Mouse (Mus musculus) Muller cell, postnatal 12 days (primary cell): ENCODE measurements around the gene Sepsecs.
A peak's percentile ranks its signal among the peaks of the same experiment; 100 is the strongest.

Source experiments
- DNase-seq: peaks from one replicate; pipeline ENCODE4 v3.0.0-alpha.2; 2015; ENCODE audit errors: inconsistent ontology term

The Sepsecs gene

DNA sequence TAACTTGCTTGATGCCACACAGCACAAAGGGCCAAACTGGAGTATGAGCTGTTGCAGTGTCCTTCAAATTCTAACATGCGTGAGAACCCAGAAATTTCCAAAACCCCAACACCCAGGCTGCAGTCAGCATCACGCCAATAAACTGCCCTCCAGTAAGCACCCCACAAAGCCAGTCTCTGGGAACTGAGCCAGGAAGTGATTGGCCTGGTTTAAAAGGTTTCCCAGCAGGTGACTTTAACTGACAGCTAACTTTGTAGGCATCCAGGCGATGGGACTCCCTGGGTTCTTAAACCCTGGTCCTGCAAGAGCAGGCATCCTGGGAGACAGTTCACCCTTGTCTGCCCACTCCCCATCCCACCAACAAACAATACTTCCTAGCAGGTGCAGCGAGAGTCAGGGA is 59.2 kb downstream of the Sepsecs start:
- DNase-seq: peak; percentile 57

DNA sequence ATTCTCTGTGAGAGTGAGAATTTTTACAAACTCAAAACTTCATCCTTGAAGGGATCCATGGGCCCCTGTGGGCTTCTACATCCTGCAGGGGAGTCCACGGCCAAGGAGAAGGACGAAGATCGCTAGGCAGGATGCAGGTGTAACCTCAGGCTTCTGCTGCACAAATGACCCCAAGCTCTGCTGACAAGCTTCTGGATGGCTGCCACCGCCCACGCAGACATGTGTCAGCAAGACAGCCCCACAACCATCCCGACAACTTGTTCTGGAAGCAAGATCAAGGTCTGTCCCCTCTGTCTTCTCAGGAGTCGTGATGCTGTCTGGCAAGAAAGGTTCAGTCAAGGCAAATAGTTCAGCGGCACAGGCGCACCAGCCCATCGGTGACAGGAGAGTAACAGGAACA is 59.8 kb downstream of the Sepsecs start:
- DNase-seq: peak; percentile 49

DNA sequence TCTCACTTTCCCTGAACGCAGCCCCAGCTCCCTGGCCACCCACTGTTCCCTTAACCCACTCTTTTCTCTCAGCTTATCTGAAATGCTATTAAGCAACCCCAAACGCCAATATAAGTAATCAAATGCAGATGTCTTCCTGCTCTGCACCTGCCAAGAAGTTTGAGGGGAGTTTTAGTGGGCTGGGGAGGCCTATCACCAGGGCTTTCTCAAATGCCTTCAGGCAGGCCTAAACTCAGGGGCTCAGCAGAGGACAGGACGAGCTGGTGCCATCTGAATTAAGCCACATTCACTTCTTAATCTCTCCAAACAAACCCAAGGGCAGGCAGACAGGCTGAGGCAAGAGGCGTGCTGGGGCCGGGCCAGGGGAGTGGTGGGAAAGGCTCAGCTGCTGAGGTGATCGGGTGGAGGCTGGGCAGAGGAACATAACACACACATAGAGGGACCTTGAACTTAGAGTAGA is 64.9 kb downstream of the Sepsecs start:
- DNase-seq: no peak

DNA sequence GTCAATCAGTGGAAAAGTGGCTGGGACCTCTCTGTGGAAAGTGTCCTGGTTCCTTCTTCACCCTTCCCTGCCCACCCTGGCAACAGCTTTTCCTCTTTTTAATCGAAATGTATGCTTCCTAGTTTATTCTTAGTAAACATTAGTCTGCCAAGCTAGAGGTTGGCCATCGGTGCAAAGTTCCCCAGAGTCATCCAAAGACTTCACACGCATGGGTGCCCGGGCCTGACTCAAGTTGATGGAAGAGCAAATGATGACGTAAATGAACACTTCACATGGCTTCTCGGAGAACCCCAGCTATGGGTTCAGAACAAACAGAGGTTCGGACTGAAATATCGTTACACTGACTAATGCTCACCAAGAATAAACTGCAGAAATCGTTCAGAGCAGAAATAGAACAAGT is 78.9 kb downstream of the Sepsecs start:
- no peak for DNase-seq
